Comparison of ENCODE assay signal across 22 mouse cellular contexts in genomic region chrX:167037971-167038370, GRCm38 (mm10).
DNase-seq lines count a peak whose midpoint lies in the region; ATAC-seq and TF ChIP-seq lines count a peak whose summit lies in the region.
"Had no signal": no experiment of that assay in that cellular context is flagged by ENCODE, and none has a peak within 500 bp of the region (broad histone marks: within the 10 kb centered on the region; RNA-seq: fewer than 3 reads in every experiment).

No protein-coding gene starts in this region.

- no peaks in the 10 kb centered on the region for H3K36me3 ChIP-seq in liver, embryonic 11.5 days (ENCODE audit: control insufficient read depth, insufficient read depth, low read length)
- H3K36me3 ChIP-seq in liver, postnatal 0 days (replicated peaks; ENCODE audit: insufficient read depth, low read length) = no peaks in the 10 kb centered on the region
- H3K36me3 ChIP-seq in liver, embryonic 13.5 days = no peaks in the 10 kb centered on the region
- H3K36me3 ChIP-seq: embryonic facial prominence, embryonic 10.5 days; embryonic facial prominence, embryonic 12.5 days; forebrain, embryonic 15.5 days had no signal

- no peak overlapping the region for H3K4me3 ChIP-seq in liver, embryonic 11.5 days (ENCODE audit: low read depth, low read length)
- no peak overlapping the region for H3K4me3 ChIP-seq in liver, postnatal 0 days (ENCODE audit: low read depth, low read length)
- no peak overlapping the region for H3K4me3 ChIP-seq in liver, embryonic 13.5 days (replicated peaks)
- no peak overlapping the region for H3K4me3 ChIP-seq in lung, adult 2 months (replicated peaks; ENCODE audit: extremely low read depth, low read depth, low read length)
- H3K4me3 ChIP-seq: embryonic facial prominence, embryonic 10.5 days; embryonic facial prominence, embryonic 12.5 days; forebrain, embryonic 13.5 days; forebrain, embryonic 15.5 days had no signal

- DNase-seq in liver, embryonic 11.5 days (ENCODE audit: low spot score) = no peak
- DNase-seq in liver, postnatal 0 days = no peak
- peak; percentile 8 for DNase-seq in CD4-positive helper T cell, adult 2 months (ENCODE audit: low read depth, low spot score)
- DNase-seq in c-Kit-positive CD71-positive TER-119-positive erythroid progenitor cells, embryonic 14.5 days (ENCODE audit: low spot score) = peak; percentile 2
- DNase-seq in liver, embryonic 13.5 days = no peak
- DNase-seq in right cerebral cortex, postnatal 25 days = no peak
- DNase-seq in lung, adult 2 months = no peak
- no peak for DNase-seq in left cerebral cortex, postnatal 25 days (ENCODE audit: low spot score in 2 of 2)
- DNase-seq: adrenal gland, adult 2 months; adrenal gland, postnatal 10 days; adrenal gland, postnatal 25 days; B cell, adult 2 months; cerebellum, adult 11-12 months; cerebellum, adult 2 months; cerebellum, adult 9-10 months; cerebellum, postnatal 10 days; cerebellum, postnatal 25 days; forebrain, postnatal 0 days had no signal

- no peaks in the 10 kb centered on the region for H3K27me3 ChIP-seq in liver, embryonic 11.5 days (replicated peaks; ENCODE audit: control insufficient read depth, insufficient read depth, low read length)
- H3K27me3 ChIP-seq in liver, postnatal 0 days (ENCODE audit: insufficient read depth, low read length) = no peaks in the 10 kb centered on the region
- no peaks in the 10 kb centered on the region for H3K27me3 ChIP-seq in liver, embryonic 13.5 days
- H3K27me3 ChIP-seq: forebrain, embryonic 15.5 days had no signal

- H3K9me3 ChIP-seq in liver, embryonic 11.5 days (ENCODE audit: control insufficient read depth, low read length) = no peaks in the 10 kb centered on the region
- no peaks in the 10 kb centered on the region; the same call in 1 of the 2 replicates for H3K9me3 ChIP-seq in liver, postnatal 0 days (ENCODE audit: low read length)
- H3K9me3 ChIP-seq in liver, embryonic 13.5 days (replicated peaks) = no peaks in the 10 kb centered on the region
- H3K9me3 ChIP-seq: embryonic facial prominence, embryonic 10.5 days; embryonic facial prominence, embryonic 12.5 days; forebrain, embryonic 13.5 days; forebrain, embryonic 15.5 days had no signal

- ATAC-seq in liver, embryonic 11.5 days (replicated peaks; ENCODE audit: low FRiP score) = peak; percentile 53
- ATAC-seq in liver, postnatal 0 days = no peak
- ATAC-seq in liver, embryonic 13.5 days (ENCODE audit: low read depth) = peak; percentile 51
- ATAC-seq: forebrain, embryonic 13.5 days; forebrain, embryonic 15.5 days; forebrain, postnatal 0 days had no signal

- TF ChIP-seq POLR2A in lung, adult 2 months (IDR thresholded peaks at IDR 0.05; ENCODE audit: borderline replicate concordance, extremely low read depth, low read depth, low read length) = no peak

- H3K4me2 ChIP-seq in liver, embryonic 11.5 days = no peak overlapping the region
- H3K4me2 ChIP-seq in liver, postnatal 0 days (ENCODE audit: low read depth, low read length) = no peak overlapping the region
- no peak overlapping the region for H3K4me2 ChIP-seq in liver, embryonic 13.5 days
- H3K4me2 ChIP-seq: embryonic facial prominence, embryonic 12.5 days; forebrain, embryonic 13.5 days; forebrain, embryonic 15.5 days had no signal

- intact Hi-C loops in left cerebral cortex, postnatal 25 days (cut with DNase I) = no loop called here

- no peaks in the 10 kb centered on the region for H3K4me1 ChIP-seq in liver, embryonic 11.5 days (replicated peaks; ENCODE audit: control insufficient read depth, insufficient read depth, low read length)
- no peaks in the 10 kb centered on the region for H3K4me1 ChIP-seq in liver, postnatal 0 days (ENCODE audit: insufficient read depth)
- no peaks in the 10 kb centered on the region for H3K4me1 ChIP-seq in liver, embryonic 13.5 days (replicated peaks)
- H3K4me1 ChIP-seq in lung, adult 2 months (ENCODE audit: control insufficient read depth, insufficient read depth, low read length) = peaks cover 4% of the 10 kb centered on the region
- H3K4me1 ChIP-seq: embryonic facial prominence, embryonic 12.5 days; forebrain, embryonic 13.5 days; forebrain, embryonic 15.5 days had no signal

- H3K9ac ChIP-seq in liver, embryonic 11.5 days (ENCODE audit: low read depth, low read length) = no peak overlapping the region
- H3K9ac ChIP-seq in liver, postnatal 0 days (replicated peaks) = no peak overlapping the region
- no peak overlapping the region for H3K9ac ChIP-seq in liver, embryonic 13.5 days
- H3K9ac ChIP-seq: embryonic facial prominence, embryonic 12.5 days; forebrain, embryonic 13.5 days; forebrain, embryonic 15.5 days; forebrain, postnatal 0 days had no signal

- no peak overlapping the region for H3K27ac ChIP-seq in liver, embryonic 11.5 days (ENCODE audit: low read depth, low read length)
- no peak overlapping the region for H3K27ac ChIP-seq in liver, postnatal 0 days (ENCODE audit: low read depth)
- H3K27ac ChIP-seq in liver, embryonic 13.5 days = no peak overlapping the region
- H3K27ac ChIP-seq: embryonic facial prominence, embryonic 10.5 days; embryonic facial prominence, embryonic 12.5 days; forebrain, embryonic 13.5 days; forebrain, embryonic 15.5 days had no signal

- no peak for TF ChIP-seq CTCF in liver, postnatal 0 days (IDR thresholded peaks at IDR 0.05; ENCODE audit: low read depth)
- TF ChIP-seq CTCF in lung, adult 2 months (IDR thresholded peaks at IDR 0.05; ENCODE audit: insufficient read depth, low read length) = no peak

- no peak for TF ChIP-seq EP300 in liver, postnatal 0 days (IDR thresholded peaks at IDR 0.05; ENCODE audit: low read depth)

Comparison
In these comparisons a context has a peak if more than half of its experiments do, and no peak if none do; other contexts are left out.
1. DNase-seq: peak in CD4-positive helper T cell, adult 2 months (single experiment) and c-Kit-positive CD71-positive TER-119-positive erythroid progenitor cells, embryonic 14.5 days (single experiment); none in liver, embryonic 11.5 days (single experiment), liver, postnatal 0 days (single experiment), liver, embryonic 13.5 days (single experiment), right cerebral cortex, postnatal 25 days (single experiment), lung, adult 2 months (single experiment) and left cerebral cortex, postnatal 25 days (0 of 2).